Mouse (Mus musculus): Measurements from ENCODE around the gene Pex11b. TPM values are rescaled to one million over a fixed set of nuclear protein-coding genes. Genes with fewer than 3 reads are reported as not detected.

The Pex11b gene
- polyA plus RNA-seq (2012; rRNA removed; ENCODE audit: low replicate concordance), result 15.2 and 21.5 TPM in 2 replicates

DNA sequence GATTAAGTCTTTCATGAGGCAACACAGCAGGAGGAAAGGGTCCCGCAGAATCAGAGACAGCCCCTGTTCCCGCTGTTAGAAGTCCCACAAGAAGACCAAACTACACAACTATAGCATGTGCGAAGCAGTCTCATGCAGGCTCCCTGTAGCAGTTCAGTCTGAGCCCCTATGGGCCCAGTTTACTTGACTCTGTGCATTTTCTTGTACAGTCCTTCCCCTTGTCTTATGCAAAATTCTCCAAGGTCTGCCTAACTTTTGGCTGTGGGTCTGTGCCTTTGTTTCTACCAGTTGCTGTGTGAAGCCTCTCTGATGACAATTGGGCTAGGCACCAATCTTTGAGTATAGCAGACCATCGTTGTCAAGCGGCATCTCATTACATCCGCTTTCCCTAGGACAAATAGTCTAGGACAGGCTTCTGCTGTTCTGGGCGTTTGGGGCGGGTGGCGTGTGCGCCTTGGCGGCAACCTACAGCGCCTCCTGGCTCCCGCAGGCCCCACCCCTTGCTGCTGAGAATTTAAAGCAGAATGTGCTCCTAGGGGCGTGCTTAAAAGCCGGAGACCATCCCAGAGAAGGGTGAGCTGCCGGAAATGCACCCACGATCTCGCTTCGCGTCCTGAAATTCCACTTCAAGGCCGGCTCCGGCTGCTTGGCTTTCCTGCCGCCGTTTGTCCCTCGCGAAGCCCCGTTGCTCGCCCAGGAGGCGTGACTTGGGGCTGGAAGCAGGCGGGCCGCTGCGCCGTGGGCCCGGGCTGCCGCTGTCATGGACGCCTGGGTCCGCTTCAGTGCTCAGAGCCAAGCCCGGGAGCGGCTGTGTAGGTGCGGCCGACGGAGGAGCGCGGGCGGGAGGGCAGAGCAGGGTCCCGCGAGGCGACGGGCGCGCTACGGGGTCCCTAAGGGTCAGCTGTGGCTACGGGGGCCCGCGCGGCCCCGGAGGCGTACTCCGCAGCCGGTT is at the start of gene Pex11b, which contains the start of gene Gm42957:
Pex11b (plus strand) TSS at position 449 of the 952 bp plus-strand sequence.
Gm42957 (plus strand) TSS at position 547 of the 952 bp plus-strand sequence.

DNA sequence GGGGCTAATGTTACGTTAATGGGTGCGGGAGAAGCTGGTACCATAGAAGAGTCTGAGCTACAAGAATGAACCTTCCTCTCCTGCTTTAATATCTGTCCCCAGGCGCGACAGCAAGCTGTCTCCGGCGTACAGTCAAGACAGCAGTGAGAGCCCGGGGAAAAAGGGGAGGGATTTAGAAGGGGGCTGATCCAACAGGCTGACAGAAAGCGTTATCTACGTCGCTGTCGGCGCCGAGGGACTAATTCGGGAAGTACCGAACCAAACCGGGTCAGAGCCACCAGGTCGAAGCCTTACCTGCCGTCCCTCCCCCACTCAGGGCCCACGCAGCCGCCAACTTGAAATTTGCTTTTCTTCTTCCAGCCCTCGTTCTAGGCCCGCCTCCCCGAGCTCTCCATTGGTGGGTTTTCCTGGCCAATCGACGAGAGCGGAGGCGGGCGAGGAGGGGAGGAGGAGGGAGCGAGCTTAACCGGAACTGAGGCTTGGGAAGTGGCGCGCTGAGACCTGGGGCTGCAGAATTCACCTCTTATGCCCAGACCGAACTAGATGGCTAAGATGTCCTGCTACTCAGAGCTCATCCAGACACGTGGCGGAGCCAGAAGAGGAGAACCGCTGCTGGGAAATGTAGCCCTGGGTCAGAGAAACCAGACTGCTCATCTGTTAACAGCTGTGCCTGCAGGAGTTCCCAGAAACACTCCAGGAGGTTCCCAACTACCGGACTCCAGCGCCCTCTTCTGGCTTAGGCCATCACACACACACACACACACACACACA is 41.2 kb upstream of the Pex11b start, which contains the start of gene Polr3gl:
Polr3gl (minus strand) TSS at position 392 of the 771 bp plus-strand sequence.

DNA sequence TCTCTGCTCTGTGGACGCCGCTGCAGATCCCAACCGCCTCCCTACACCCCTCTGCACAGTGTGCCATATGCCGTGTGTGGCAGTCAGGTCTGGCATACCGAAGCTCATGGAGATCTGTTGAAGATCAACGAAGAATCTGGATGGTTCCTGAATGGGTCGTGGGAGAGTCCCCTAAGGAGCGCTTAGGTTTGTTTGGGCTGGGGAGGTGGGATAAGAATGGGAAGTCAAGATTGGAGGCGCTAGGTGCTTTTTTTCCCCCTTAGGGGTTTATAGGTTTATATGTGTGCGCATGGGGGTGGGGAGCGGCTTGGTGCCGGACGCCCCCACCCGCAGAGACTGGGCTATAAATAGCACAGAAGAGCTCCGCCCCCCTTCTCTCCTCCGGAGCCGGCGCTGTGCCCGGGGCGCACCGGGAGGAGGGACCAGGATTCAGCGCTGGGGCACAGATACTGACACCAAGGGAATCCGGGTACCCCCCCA is 38.9 kb upstream of the Pex11b start, which contains the start of gene Ankrd34a:
Ankrd34a (plus strand) TSS at position 409 of the 480 bp plus-strand sequence.

GRCm38 (mm10) chr3:96600639-96601250 is 34.4 kb upstream of the Pex11b start, which contains the start of gene Lix1l:
TSS of gene Lix1l (plus strand) at chr3:96601149.

DNA sequence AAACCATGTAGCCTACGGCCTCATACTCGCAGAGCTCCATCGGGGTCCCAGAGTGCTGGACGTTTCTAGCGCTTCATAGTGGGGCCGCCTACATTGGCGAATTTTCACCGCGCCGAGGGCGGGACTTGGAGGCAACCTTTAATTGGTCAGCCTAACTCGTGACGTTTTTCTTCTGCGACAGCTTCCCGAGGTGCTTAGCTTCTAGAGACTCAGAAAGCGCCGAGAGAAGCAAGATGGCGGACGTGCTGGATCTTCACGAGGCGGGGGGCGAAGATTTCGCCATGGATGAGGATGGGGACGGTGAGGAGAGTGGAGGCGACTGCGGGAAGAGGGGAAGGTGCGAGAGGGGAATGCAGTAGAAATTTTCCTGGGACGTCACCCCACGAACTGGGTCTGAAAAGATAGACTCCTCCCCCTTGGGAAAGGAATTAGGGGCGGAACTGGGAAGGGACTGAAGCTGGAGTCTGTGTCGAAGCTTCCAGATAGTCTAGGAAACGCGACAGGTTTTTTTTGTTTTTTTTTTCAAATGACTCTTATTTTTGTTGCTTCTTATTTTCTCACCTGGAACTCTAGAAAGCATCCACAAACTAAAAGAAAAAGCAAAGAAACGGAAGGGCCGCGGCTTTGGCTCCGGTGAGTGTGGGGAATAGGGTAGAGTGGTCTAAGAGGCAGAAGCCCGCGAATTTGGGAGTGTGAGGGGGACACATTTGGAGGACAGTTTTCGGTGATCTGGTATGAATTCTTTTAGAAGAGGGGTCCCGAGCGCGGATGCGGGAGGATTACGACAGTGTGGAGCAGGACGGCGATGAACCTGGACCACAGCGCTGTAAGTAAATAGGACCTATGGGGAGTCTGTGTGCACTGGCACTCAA is 5.2 kb upstream of the Pex11b start, which contains the start of gene Rbm8a:
Rbm8a (plus strand) TSS at position 205 of the 872 bp plus-strand sequence.

DNA sequence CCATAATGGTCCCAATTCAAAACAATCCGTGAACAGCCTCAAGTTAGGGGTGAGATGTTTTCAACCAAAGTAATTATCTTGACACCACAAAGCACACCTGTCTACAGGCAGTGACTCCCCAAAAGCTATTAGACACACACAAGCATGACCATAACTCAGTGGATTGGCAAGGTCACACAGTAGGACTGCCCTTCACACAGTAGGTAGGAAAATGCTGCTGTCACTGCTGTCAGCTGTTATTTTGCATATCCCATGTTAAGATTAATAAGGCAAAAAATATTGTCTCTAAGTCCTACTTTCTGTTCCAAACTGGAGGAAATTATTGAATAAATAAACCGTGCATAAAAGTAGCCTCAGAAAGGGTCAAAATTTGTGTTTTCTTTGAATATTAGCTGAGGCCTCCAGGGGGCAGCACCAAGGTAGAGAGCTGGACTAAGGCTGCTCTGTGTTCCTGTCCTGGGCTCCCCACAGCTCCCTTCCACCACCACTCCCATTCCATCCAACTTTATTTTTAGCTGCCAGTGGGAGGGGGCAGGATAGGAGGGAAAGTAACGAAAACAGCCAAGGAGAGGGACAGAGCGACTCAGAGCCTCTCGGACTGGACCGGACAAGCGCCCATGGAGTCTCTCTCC is 10.0 kb downstream of the Pex11b start, which contains the start of gene Itga10:
Itga10 (plus strand) TSS at position 567 of the 632 bp plus-strand sequence.

GRCm38 (mm10) chr3:96669727-96670468 is 34.7 kb downstream of the Pex11b start, which contains the start of gene Ankrd35:
TSS of gene Ankrd35 (plus strand) at chr3:96670131.

Other genes with a start within 250 kb of the Pex11b start
- gene BC107364, start 183.1 kb upstream of the Pex11b start, polyA plus RNA-seq (2012; rRNA removed; ENCODE audit: low replicate concordance), result not detected in 2 replicates
- gene Hfe2, start 110.2 kb upstream of the Pex11b start, polyA plus RNA-seq (2012; rRNA removed; ENCODE audit: low replicate concordance), result 0.09 TPM in 1 of 2 replicates, not detected in the other
- 252 and 270 TPM in 2 replicates for gene Txnip, start 77.4 kb upstream of the Pex11b start, polyA plus RNA-seq (2012; rRNA removed; ENCODE audit: low replicate concordance)
- not detected in 2 replicates for gene Gm16253, start 58.4 kb upstream of the Pex11b start, polyA plus RNA-seq (2012; rRNA removed; ENCODE audit: low replicate concordance)
- gene Polr3gl, start 41.2 kb upstream of the Pex11b start, polyA plus RNA-seq (2012; rRNA removed; ENCODE audit: low replicate concordance), result 6.9 and 7.5 TPM in 2 replicates
- gene Ankrd34a, start 38.7 kb upstream of the Pex11b start, polyA plus RNA-seq (2012; rRNA removed; ENCODE audit: low replicate concordance), result 0.27 and 0.53 TPM in 2 replicates
- 3.6 and 5.3 TPM in 2 replicates for gene Lix1l, start 34.2 kb upstream of the Pex11b start, polyA plus RNA-seq (2012; rRNA removed; ENCODE audit: low replicate concordance)
- 2.2 and 2.3 TPM in 2 replicates for gene Rbm8a, start 5.4 kb upstream of the Pex11b start, polyA plus RNA-seq (2012; rRNA removed; ENCODE audit: low replicate concordance)
- gene Gm42957, start 98 bp downstream of the Pex11b start, polyA plus RNA-seq (2012; rRNA removed; ENCODE audit: low replicate concordance), result not detected in 2 replicates
- gene Itga10, start 10.2 kb downstream of the Pex11b start, polyA plus RNA-seq (2012; rRNA removed; ENCODE audit: low replicate concordance), result 0.72 and 0.88 TPM in 2 replicates
- gene Ankrd35, start 34.8 kb downstream of the Pex11b start, polyA plus RNA-seq (2012; rRNA removed; ENCODE audit: low replicate concordance), result 0.14 and 0.71 TPM in 2 replicates
- 15.4 and 22.8 TPM in 2 replicates for gene Pias3, start 61.0 kb downstream of the Pex11b start, polyA plus RNA-seq (2012; rRNA removed; ENCODE audit: low replicate concordance)
- 2.1 and 2.7 TPM in 2 replicates for gene Nudt17, start 73.2 kb downstream of the Pex11b start, polyA plus RNA-seq (2012; rRNA removed; ENCODE audit: low replicate concordance)
- gene Polr3c, start 92.3 kb downstream of the Pex11b start, polyA plus RNA-seq (2012; rRNA removed; ENCODE audit: low replicate concordance), result 27.8 and 31.3 TPM in 2 replicates
- 8.6 and 9.7 TPM in 2 replicates for gene Rnf115, start 92.3 kb downstream of the Pex11b start, polyA plus RNA-seq (2012; rRNA removed; ENCODE audit: low replicate concordance)
- 8.1 and 38.9 TPM in 2 replicates for gene Pdzk1, start 193.9 kb downstream of the Pex11b start, polyA plus RNA-seq (2012; rRNA removed; ENCODE audit: low replicate concordance)
- gene Cd160, start 194.0 kb downstream of the Pex11b start, polyA plus RNA-seq (2012; rRNA removed; ENCODE audit: low replicate concordance), result 0.33 and 1.5 TPM in 2 replicates

Measured in duodenum, adult 2 months (tissue).